Mouse (Mus musculus): Measurements from ENCODE around the gene Mybpc3.

DNA sequence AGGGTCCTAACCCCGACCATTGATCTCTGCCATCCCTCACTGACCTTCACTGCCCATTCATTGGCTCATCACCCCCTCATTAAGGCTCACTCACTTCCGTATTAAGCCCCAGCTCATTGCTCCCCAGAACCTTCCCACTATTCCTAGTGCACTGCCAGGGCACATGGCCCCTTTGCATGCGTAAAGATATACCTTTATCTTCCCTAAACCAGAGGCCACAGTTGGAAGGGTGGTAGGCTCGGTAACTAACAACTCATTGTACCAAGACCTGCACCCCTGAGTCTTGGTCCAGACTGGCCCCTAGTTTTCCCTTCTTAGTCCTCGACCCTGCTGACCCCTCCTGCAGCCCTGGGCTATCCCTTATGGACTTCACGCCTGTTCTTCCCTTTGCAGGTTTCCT, 4.1 kb upstream of the Mybpc3 start:
- no peak for TF ChIP-seq CTCF (conservative IDR thresholded peaks at IDR 0.05; ENCODE audit: insufficient read depth, insufficient read length, low read depth, low read length)
- TF ChIP-seq POLR2A (IDR thresholded peaks at IDR 0.05; ENCODE audit: low read depth, low read length): no peak

Measured in kidney, adult 2 months (tissue).